Mouse (Mus musculus): ENCODE measurements around the gene Tdpoz1.
"Not testable (repeated sequence)": the region's sequence is repeated elsewhere in the genome, so short reads cannot be mapped to it uniquely, and the experiment has no call there.

Gene Tdpoz1

GRCm38 (mm10) chr3:93676210-93676609 is at the start of gene Tdpoz1:
Tdpoz1 (minus strand) TSS chr3:93676310.
- in situ Hi-C loops (cut with MboI, MseI), result not testable (repeated sequence)

DNA sequence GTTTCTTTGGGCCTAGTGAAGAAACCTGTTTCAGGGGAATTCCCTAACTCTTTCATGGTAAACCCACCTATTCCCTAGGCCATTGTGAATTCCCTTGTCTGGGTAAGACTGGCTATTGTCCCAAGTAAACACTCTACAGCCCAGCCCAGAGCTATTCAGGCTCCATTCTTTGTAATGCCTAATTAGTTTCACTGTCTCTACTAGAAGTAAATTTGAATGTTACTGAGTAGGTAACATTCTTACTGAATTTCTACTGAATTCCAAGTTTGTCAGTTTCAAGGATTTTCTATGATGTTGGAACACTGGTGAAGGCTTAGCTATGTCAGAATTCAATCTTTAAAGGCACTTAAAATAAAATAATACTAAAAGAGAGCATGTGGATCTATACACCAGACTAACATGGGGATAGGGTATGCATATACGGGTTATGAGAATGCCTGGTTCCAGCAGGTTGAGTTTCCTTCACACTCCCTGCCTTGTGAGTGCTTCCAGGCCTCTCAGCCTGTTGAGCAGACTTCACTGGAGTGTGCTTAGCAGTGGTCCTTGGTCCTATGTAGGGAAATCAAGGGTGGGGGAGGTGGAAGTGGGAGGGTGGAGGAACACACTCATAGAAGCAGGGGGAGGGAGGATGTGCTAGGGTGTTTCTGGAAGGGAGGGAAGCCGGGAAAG is 33.0 kb upstream of the Tdpoz1 start:
- in situ Hi-C loops (cut with MboI, MseI), result not testable (repeated sequence)

DNA sequence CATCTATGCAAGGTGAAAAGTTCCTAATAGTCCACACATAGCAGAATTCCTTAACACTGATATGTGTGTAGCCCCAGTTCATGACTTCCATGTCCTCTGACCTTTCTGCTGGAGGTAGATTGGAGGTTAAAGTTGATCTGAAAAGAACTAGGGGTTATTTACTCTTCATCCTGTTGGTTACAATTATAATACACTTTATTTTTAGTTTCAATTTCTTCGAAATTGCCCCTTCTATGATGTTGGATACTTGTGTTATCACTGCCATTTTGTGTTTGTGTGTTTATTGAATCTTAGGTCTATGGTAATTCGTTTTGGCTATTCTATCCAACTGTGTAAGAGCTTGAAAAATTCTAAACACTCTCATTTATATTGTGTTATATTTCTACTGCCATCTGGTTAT is 16.9 kb upstream of the Tdpoz1 start, which contains the start of gene Gm37596:
Gene Gm37596, minus strand, starts transcription at position 101 of the 400 bp plus-strand sequence.
- in situ Hi-C loops (cut with MboI, MseI), result not testable (repeated sequence)

DNA sequence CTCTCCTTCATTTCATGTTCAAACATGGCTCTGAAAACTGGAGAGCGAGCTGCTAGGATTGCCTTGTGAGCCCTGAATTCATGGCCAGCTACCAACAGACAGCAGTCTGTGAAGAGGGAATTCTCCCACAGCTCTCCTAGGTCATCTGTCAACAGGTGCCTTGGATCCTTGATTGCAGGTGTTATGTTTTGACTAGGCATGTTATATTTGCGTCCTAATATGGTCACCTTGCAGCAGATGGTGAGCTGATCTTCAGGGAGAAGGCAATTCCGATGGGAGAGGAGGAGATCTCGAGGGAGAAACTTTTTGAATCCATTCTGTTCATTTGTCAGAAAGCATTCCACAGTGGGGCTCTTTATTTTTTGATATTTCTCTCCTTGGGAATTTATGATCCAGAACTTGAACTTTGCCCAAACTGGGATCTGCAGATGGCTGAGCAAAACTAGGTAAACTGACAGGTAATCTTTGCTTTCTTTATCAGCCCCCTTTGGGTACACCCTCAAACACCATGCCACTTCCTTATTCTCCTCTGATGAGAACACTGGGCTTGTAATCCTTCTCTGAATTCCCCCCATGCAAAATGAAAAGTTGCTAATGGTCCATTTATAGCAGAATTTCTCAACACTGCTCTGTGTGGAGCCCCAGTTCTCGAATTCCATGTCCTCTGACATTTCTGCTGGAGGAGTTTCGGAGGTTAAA is 5.2 kb downstream of the Tdpoz1 start:
- in situ Hi-C loops (cut with MboI, MseI), result loop anchor here in 1 of 2 experiments (5.0 kb wide), 1 partner anchor 376 kb away; no protein-coding TSS in a partner anchor

DNA sequence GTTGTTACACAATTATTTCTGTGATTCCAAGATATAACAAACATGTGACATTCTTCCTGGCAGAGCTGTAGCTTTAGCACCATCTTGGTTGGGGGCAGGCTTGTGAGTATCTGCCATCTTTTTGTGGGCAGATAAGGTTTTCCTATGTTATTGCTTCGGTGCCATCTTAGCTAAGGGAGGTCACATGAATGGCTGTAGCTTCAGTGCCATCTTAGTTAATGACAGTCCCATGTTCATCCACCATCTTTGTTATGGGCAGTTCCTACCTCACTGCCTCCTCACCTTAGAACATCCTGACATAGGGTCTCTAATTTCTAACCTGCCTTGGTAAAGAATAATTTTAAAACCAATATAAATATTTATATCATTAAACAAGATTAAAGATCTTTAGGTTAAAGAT is 21.9 kb downstream of the Tdpoz1 start:
- in situ Hi-C loops (cut with MboI, MseI), result no loop called here

DNA sequence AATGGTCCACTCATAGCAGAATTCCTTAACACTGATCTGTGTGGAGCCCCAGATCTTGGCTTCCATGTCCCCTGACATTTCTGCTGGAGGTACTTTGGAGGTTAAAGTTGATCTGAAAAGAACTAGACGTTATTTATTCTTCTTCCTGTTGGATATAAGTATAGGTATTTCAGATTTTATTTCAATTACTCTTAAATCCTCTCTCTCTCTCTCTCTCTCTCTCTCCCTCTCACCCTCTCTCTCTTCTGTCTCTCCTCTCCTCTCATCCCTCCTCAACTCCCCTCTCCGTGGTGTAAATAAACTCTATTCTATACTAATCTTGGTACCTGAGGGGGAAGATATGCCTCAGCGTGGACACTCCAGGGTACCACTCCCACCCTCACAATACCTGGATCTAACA is 23.5 kb downstream of the Tdpoz1 start, which contains the start of gene Tdpoz2:
Gene Tdpoz2, minus strand, starts transcription at position 101 of the 400 bp plus-strand sequence.
- in situ Hi-C loops (cut with MboI, MseI), result no loop called here

DNA sequence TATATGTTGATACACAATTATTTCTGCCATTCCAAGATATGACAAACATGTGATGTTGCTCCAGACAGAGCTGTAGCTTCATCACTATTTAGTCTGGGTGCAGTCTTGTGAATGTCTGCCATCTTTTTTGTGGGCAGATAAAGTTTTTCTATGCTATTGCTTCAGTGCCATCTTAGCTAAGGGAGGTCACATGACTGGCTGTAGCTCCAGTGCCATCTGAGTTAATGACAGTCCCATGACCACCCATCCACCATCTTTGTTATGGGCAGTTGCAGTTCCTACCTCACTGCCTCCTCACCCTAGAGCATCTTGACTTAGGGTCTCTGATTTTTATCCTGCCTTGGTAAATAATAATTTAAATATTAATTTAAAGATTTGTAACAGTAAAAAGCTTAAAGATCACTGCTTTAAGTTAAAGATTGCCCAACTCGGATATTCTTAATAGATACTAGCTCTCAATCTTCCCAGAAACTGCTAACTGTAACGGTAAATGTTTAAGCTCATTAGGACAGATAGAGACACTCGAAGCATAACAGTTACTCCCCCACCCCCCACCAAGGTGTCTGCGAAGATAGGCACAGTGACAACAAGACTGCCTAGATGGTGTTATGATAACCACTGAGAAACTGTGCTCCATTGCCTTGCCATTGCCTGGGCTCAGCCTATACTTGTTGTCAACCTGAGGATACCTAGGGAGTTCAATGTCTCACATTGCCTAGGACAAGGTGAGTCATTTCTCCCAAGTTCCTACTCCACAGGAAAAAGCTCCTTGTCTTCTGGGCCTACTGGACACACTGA is 45.0 kb downstream of the Tdpoz1 start:
- in situ Hi-C loops (cut with MboI, MseI), result not testable (repeated sequence)

All from T-helper 17 cell (primary cell).